ENCODE assay signal across 21 mouse cellular contexts in the genomic region with DNA sequence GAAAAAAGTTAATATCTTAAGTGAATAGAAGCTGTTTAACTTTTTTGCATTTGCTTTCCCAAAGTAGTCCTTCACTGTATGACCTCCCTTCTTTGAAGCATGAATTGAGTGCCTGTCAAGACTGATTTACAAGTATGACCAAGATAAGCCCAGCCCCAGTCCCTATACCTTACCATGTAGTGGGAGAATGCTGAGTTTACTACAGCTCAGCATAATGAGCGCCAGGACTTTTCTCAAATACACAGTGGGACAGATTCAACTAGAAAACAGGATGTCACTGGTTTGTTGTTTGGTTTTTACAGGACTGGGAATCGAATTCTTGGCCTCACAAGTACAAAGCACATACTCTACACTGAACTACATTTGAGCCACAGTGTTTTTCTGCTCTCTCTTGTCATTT.
A peak's percentile ranks its signal among the peaks of the same experiment; 100 is the strongest.
DNase-seq lines count a peak whose midpoint lies in the region; ATAC-seq lines count a peak whose summit lies in the region.
"Had no signal": no experiment of that assay in that cellular context is flagged by ENCODE, and none has a peak within 500 bp of the region (broad histone marks: within the 10 kb centered on the region; RNA-seq: fewer than 3 reads in every experiment).

No protein-coding gene starts in this region.

- intact Hi-C loops in left cerebral cortex, postnatal 25 days (cut with DNase I), result no loop called here

- H3K4me2 ChIP-seq in hindbrain, embryonic 16.5 days (ENCODE audit: low read length), result no peak overlapping the region
- no peak overlapping the region for H3K4me2 ChIP-seq in hindbrain, embryonic 11.5 days (replicated peaks; ENCODE audit: low read depth, low read length)
- H3K4me2 ChIP-seq in embryonic facial prominence, embryonic 13.5 days, result peak overlapping the region; percentile 3; the same call in 1 of the 2 replicates
- no peak overlapping the region for H3K4me2 ChIP-seq in intestine, embryonic 16.5 days (ENCODE audit: low read depth, low read length)
- H3K4me2 ChIP-seq in forebrain, embryonic 11.5 days (ENCODE audit: low read depth, low read length, severe bottlenecking), result no peak overlapping the region
- H3K4me2 ChIP-seq: hindbrain, embryonic 14.5 days had no signal

- no peaks in the 10 kb centered on the region for H3K9me3 ChIP-seq in hindbrain, embryonic 16.5 days (ENCODE audit: control insufficient read depth, low read length)
- no peaks in the 10 kb centered on the region for H3K9me3 ChIP-seq in hindbrain, embryonic 11.5 days (ENCODE audit: control insufficient read depth, low read length)
- H3K9me3 ChIP-seq in embryonic facial prominence, embryonic 13.5 days, result no peaks in the 10 kb centered on the region
- H3K9me3 ChIP-seq in intestine, embryonic 16.5 days (ENCODE audit: control insufficient read depth, low read length), result no peaks in the 10 kb centered on the region
- H3K9me3 ChIP-seq in forebrain, embryonic 11.5 days (ENCODE audit: control insufficient read depth, low read length), result no peaks in the 10 kb centered on the region
- H3K9me3 ChIP-seq: heart, embryonic 10.5 days had no signal

- no peak overlapping the region for H3K9ac ChIP-seq in hindbrain, embryonic 16.5 days (ENCODE audit: low read depth, low read length)
- no peak overlapping the region for H3K9ac ChIP-seq in hindbrain, embryonic 11.5 days (ENCODE audit: low read depth, low read length)
- no peak overlapping the region for H3K9ac ChIP-seq in embryonic facial prominence, embryonic 13.5 days
- H3K9ac ChIP-seq in intestine, embryonic 16.5 days (ENCODE audit: low read depth, low read length), result no peak overlapping the region
- no peak overlapping the region for H3K9ac ChIP-seq in forebrain, embryonic 11.5 days (ENCODE audit: low read length)
- H3K9ac ChIP-seq: hindbrain, embryonic 14.5 days had no signal

- no peak overlapping the region for H3K27ac ChIP-seq in hindbrain, embryonic 16.5 days (ENCODE audit: low read depth, low read length)
- H3K27ac ChIP-seq in hindbrain, embryonic 11.5 days (ENCODE audit: low read depth, low read length), result no peak overlapping the region
- H3K27ac ChIP-seq in embryonic facial prominence, embryonic 13.5 days, result peak overlapping the region; percentile 52
- H3K27ac ChIP-seq in intestine, embryonic 16.5 days (ENCODE audit: low read length), result peak overlapping the region; percentile 1
- no peak overlapping the region for H3K27ac ChIP-seq in forebrain, embryonic 11.5 days (ENCODE audit: low read depth, low read length)
- H3K27ac ChIP-seq: gastrocnemius, adult 2 months; heart, embryonic 10.5 days; hindbrain, embryonic 14.5 days had no signal

- 0 out of 2 replicates have a peak, but pooled peaks have one; percentile 41 for ATAC-seq in hindbrain, embryonic 16.5 days
- ATAC-seq in hindbrain, embryonic 11.5 days (ENCODE audit: low FRiP score), result no peak
- ATAC-seq in embryonic facial prominence, embryonic 13.5 days (ENCODE audit: insufficient number of reproducible peaks, insufficient read depth, low FRiP score, low TSS enrichment, low read depth), result no peak
- ATAC-seq in intestine, embryonic 16.5 days, result no peak
- ATAC-seq in forebrain, embryonic 11.5 days (replicated peaks; ENCODE audit: low FRiP score), result no peak
- ATAC-seq: forebrain, embryonic 14.5 days; inflammation-experienced regulatory T-cells, adult 6 months had no signal

- WGBS in hindbrain, embryonic 16.5 days, result 73% methylated on average over 2 of the region's 2 CpGs
- 76% methylated on average over 2 of the region's 2 CpGs for WGBS in hindbrain, embryonic 11.5 days
- WGBS in embryonic facial prominence, embryonic 13.5 days, result 51% methylated on average over 2 of the region's 2 CpGs
- WGBS in intestine, embryonic 16.5 days, result 41% methylated on average over 2 of the region's 2 CpGs
- WGBS in forebrain, embryonic 11.5 days, result 81% methylated on average over 2 of the region's 2 CpGs

- no peaks in the 10 kb centered on the region for H3K27me3 ChIP-seq in hindbrain, embryonic 16.5 days (replicated peaks; ENCODE audit: control insufficient read depth, insufficient read depth, low read length)
- H3K27me3 ChIP-seq in hindbrain, embryonic 11.5 days (ENCODE audit: control insufficient read depth, insufficient read depth, low read length), result no peaks in the 10 kb centered on the region
- H3K27me3 ChIP-seq in embryonic facial prominence, embryonic 13.5 days, result no peaks in the 10 kb centered on the region
- H3K27me3 ChIP-seq in intestine, embryonic 16.5 days (replicated peaks; ENCODE audit: control insufficient read depth, insufficient read depth, low read length), result no peaks in the 10 kb centered on the region
- peaks cover 4% of the 10 kb centered on the region; the same call in 1 of the 2 replicates for H3K27me3 ChIP-seq in forebrain, embryonic 11.5 days (ENCODE audit: control insufficient read depth, insufficient read depth, low read length)

- no peak for DNase-seq in hindbrain, embryonic 11.5 days (ENCODE audit: low spot score)
- peak; percentile 60 for DNase-seq in retina, postnatal 1 day
- DNase-seq in yolk sac, embryonic 10.5 days (ENCODE audit: low spot score), result no peak
- DNase-seq in left cerebral cortex, postnatal 25 days (ENCODE audit: low spot score in 2 of 2), result no peak
- no peak for DNase-seq in forebrain, embryonic 11.5 days (ENCODE audit: low spot score)
- DNase-seq: adrenal gland, postnatal 10 days; cerebellum, adult 11 months; cerebellum, adult 9-11 months; cerebellum, postnatal 36 days; gastrocnemius, adult 2 months; gastrocnemius, postnatal 36 days; heart, adult 11 months; heart, postnatal 10 days; heart, postnatal 4 days had no signal

- H3K4me3 ChIP-seq in hindbrain, embryonic 16.5 days (ENCODE audit: low read length), result no peak overlapping the region
- no peak overlapping the region for H3K4me3 ChIP-seq in hindbrain, embryonic 11.5 days (ENCODE audit: low read depth, low read length)
- H3K4me3 ChIP-seq in embryonic facial prominence, embryonic 13.5 days, result no peak overlapping the region
- no peak overlapping the region for H3K4me3 ChIP-seq in intestine, embryonic 16.5 days (ENCODE audit: low read length)
- H3K4me3 ChIP-seq in forebrain, embryonic 11.5 days (ENCODE audit: low read depth, low read length), result no peak overlapping the region
- H3K4me3 ChIP-seq: gastrocnemius, adult 2 months; heart, embryonic 10.5 days had no signal

- H3K4me1 ChIP-seq in hindbrain, embryonic 16.5 days (ENCODE audit: control insufficient read depth, insufficient read depth, low read depth, low read length), result no peaks in the 10 kb centered on the region
- H3K4me1 ChIP-seq in hindbrain, embryonic 11.5 days (replicated peaks; ENCODE audit: control insufficient read depth, insufficient read depth, low read length), result no peaks in the 10 kb centered on the region
- peaks cover 14% of the 10 kb centered on the region for H3K4me1 ChIP-seq in embryonic facial prominence, embryonic 13.5 days
- peaks cover 12% of the 10 kb centered on the region for H3K4me1 ChIP-seq in intestine, embryonic 16.5 days (ENCODE audit: control insufficient read depth, insufficient read depth, low read length)
- no peaks in the 10 kb centered on the region for H3K4me1 ChIP-seq in forebrain, embryonic 11.5 days (replicated peaks; ENCODE audit: control insufficient read depth, insufficient read depth, low read length)

- no peaks in the 10 kb centered on the region for H3K36me3 ChIP-seq in hindbrain, embryonic 16.5 days (ENCODE audit: control insufficient read depth, insufficient read depth, low read length)
- no peaks in the 10 kb centered on the region for H3K36me3 ChIP-seq in hindbrain, embryonic 11.5 days (ENCODE audit: control insufficient read depth, insufficient read depth, low read length)
- H3K36me3 ChIP-seq in embryonic facial prominence, embryonic 13.5 days, result no peaks in the 10 kb centered on the region
- H3K36me3 ChIP-seq in intestine, embryonic 16.5 days (ENCODE audit: control insufficient read depth, insufficient read depth, low read length), result no peaks in the 10 kb centered on the region
- H3K36me3 ChIP-seq in forebrain, embryonic 11.5 days (ENCODE audit: control insufficient read depth, insufficient read depth, low read length), result no peaks in the 10 kb centered on the region
- H3K36me3 ChIP-seq: heart, embryonic 10.5 days had no signal

Comparison
In these comparisons a context has a peak if more than half of its experiments do, and no peak if none do; other contexts are left out.
1. H3K27ac ChIP-seq: peak in embryonic facial prominence, embryonic 13.5 days (single experiment) and intestine, embryonic 16.5 days (single experiment); none in hindbrain, embryonic 16.5 days (single experiment), hindbrain, embryonic 11.5 days (single experiment) and forebrain, embryonic 11.5 days (single experiment).